Mouse (Mus musculus): Measurements from ENCODE around the gene Tnni3k.

GRCm38 (mm10) chr3:154741496-154741895 lies 313.7 kb downstream of the Tnni3k start:
- TF ChIP-seq CTCF (IDR thresholded peaks at IDR 0.05; ENCODE audit: extremely low read depth, insufficient read depth, insufficient read length, insufficient replicate concordance) (no peak), POLR2A (IDR thresholded peaks at IDR 0.05; ENCODE audit: low read depth, low read length) (no peak)

Data from spleen, adult 2 months (tissue).